Mouse (Mus musculus) neural tube, embryonic 12.5 days (tissue): ENCODE measurements around the gene Cnst. TPM values are rescaled to one million over a fixed set of nuclear protein-coding genes. Genes with fewer than 3 reads are reported as not detected.
A peak's percentile ranks its signal among the peaks of the same experiment; 100 is the strongest.

Experiments
- ATAC-seq: fragments of 200-750 bp; cut with Nextera tagmentation; 2 replicates; pipeline ENCODE4 v1.8.0; 2017; ENCODE audit warnings: low read depth, mild to moderate bottlenecking, moderate TSS enrichment, moderate library complexity; ENCODE audit not compliant: low FRiP score
- H3K27ac ChIP-seq: fragments of 300-500 bp; sonication (generic); 2 replicates; pipeline ENCODE4 v1.5.1; 2016
- H3K27me3 ChIP-seq: fragments of 300-500 bp; sonication (generic); replicated peaks from 2 replicates; pipeline ENCODE4 v1.6.1; 2016; ENCODE audit warnings: mild to moderate bottlenecking
- H3K36me3 ChIP-seq: fragments of 300-500 bp; sonication (generic); 2 replicates; pipeline ENCODE4 v1.6.1; 2016; ENCODE audit warnings: mild to moderate bottlenecking
- H3K4me1 ChIP-seq: fragments of 300-500 bp; sonication (generic); 2 replicates; pipeline ENCODE4 v1.6.1; 2016
- H3K4me2 ChIP-seq: fragments of 300-500 bp; sonication (generic); replicated peaks from 2 replicates; pipeline ENCODE4 v1.6.1; 2016; ENCODE audit warnings: mild to moderate bottlenecking
- H3K4me3 ChIP-seq: fragments of 300-500 bp; sonication (generic); 2 replicates; pipeline ENCODE4 v1.5.1; 2016
- H3K9ac ChIP-seq: fragments of 300-500 bp; sonication (generic); 2 replicates; pipeline ENCODE4 v1.6.1; 2016; ENCODE audit warnings: mild to moderate bottlenecking
- H3K9me3 ChIP-seq: fragments of 300-500 bp; sonication (generic); 2 replicates; pipeline ENCODE4 v1.6.1; 2016; ENCODE audit warnings: mild to moderate bottlenecking
- WGBS: fragments of 180-500 bp; shearing (Covaris S2); methylation state at CpG from one replicate; pipeline ENCODE4 v1.1.7; 2016; 5-methylcytosine and 5-hydroxymethylcytosine counted together
- polyA plus RNA-seq: library from polyadenylated mRNA; unstranded; fragments of >200 nt; fragmentation: Nextera tagmentation; extraction: Ambion mirVana; gene quantifications from 2 replicates; pipeline ENCODE4 v1.2.1, GENCODE M21; 2016

Cnst gene
- polyA plus RNA-seq, 1 experiment from 2014 or later: 39.7 TPM

- Histone ChIP-seq H3K27me3 (no peaks in the 10 kb centered on the region), H3K4me3 (no peak overlapping the region), H3K4me1 (peaks cover 3% of the 10 kb centered on the region), H3K4me2 (no peak overlapping the region; the same call in 1 of the 2 replicates), H3K27ac (no peak overlapping the region), H3K36me3 (peaks cover 8% of the 10 kb centered on the region; the same call in 1 of the 2 replicates), H3K9ac (no peak overlapping the region), H3K9me3 (no peaks in the 10 kb centered on the region)
- 0 out of 2 replicates have a peak, but pooled peaks have one; percentile 37 for ATAC-seq
- WGBS: 52% methylated on average over 26 of the region's 26 CpGs
Measured at GRCm38 (mm10) chr1:179609724-179610505, 63.7 kb downstream of the Cnst start.

GRCm38 (mm10) chr1:179611182-179611581 is 65.0 kb downstream of the Cnst start:
- Histone ChIP-seq H3K4me3 (no peak overlapping the region), H3K9me3 (no peaks in the 10 kb centered on the region), H3K36me3 (peaks cover 10% of the 10 kb centered on the region; the same call in 1 of the 2 replicates), H3K27ac (no peak overlapping the region), H3K4me2 (no peak overlapping the region), H3K4me1 (peaks cover 3% of the 10 kb centered on the region), H3K9ac (no peak overlapping the region), H3K27me3 (no peaks in the 10 kb centered on the region)
- 38% methylated on average over 5 of the region's 5 CpGs for WGBS
- no peak for ATAC-seq

- Histone ChIP-seq H3K9ac (no peak overlapping the region), H3K4me3 (no peak overlapping the region), H3K4me2 (no peak overlapping the region), H3K36me3 (peaks cover 11% of the 10 kb centered on the region; the same call in 1 of the 2 replicates), H3K9me3 (no peaks in the 10 kb centered on the region), H3K27me3 (no peaks in the 10 kb centered on the region), H3K27ac (no peak overlapping the region), H3K4me1 (peaks cover 3% of the 10 kb centered on the region)
- ATAC-seq: no peak
- 71% methylated on average over 6 of the region's 6 CpGs for WGBS
Measured at GRCm38 (mm10) chr1:179612418-179612817, 66.2 kb downstream of the Cnst start.

- 47% methylated on average over 9 of the region's 9 CpGs for WGBS
- no peak overlapping the region for H3K27ac ChIP-seq
- no peak overlapping the region for H3K4me3 ChIP-seq
- H3K4me2 ChIP-seq: no peak overlapping the region
- H3K36me3 ChIP-seq: peaks cover 11% of the 10 kb centered on the region; the same call in 1 of the 2 replicates
- H3K4me1 ChIP-seq: peaks cover 3% of the 10 kb centered on the region
- no peaks in the 10 kb centered on the region for H3K9me3 ChIP-seq
- no peak overlapping the region for H3K9ac ChIP-seq
- no peak for ATAC-seq
- no peaks in the 10 kb centered on the region for H3K27me3 ChIP-seq
Measured at GRCm38 (mm10) chr1:179612986-179613505, 66.9 kb downstream of the Cnst start.

GRCm38 (mm10) chr1:179617426-179617825 is 71.3 kb downstream of the Cnst start:
- Histone ChIP-seq H3K4me3 (no peak overlapping the region), H3K4me2 (no peak overlapping the region), H3K27ac (no peak overlapping the region), H3K9me3 (no peaks in the 10 kb centered on the region), H3K9ac (no peak overlapping the region), H3K36me3 (peaks cover 9% of the 10 kb centered on the region; the same call in 1 of the 2 replicates), H3K4me1 (no peaks in the 10 kb centered on the region), H3K27me3 (no peaks in the 10 kb centered on the region)
- ATAC-seq: no peak
- 82% methylated on average over 7 of the region's 7 CpGs for WGBS

- Histone ChIP-seq H3K27ac (no peak overlapping the region), H3K27me3 (no peaks in the 10 kb centered on the region), H3K36me3 (peaks cover 16% of the 10 kb centered on the region), H3K9me3 (no peaks in the 10 kb centered on the region), H3K4me1 (no peaks in the 10 kb centered on the region), H3K9ac (no peak overlapping the region), H3K4me2 (no peak overlapping the region), H3K4me3 (no peak overlapping the region)
- no peak for ATAC-seq
- WGBS: 95% methylated on average over 12 of the region's 12 CpGs
Measured at GRCm38 (mm10) chr1:179622665-179623064, 76.5 kb downstream of the Cnst start.

GRCm38 (mm10) chr1:179623657-179624056 is 77.5 kb downstream of the Cnst start:
- no peak for ATAC-seq
- no peak overlapping the region for H3K4me3 ChIP-seq
- H3K9ac ChIP-seq: no peak overlapping the region
- no peaks in the 10 kb centered on the region for H3K4me1 ChIP-seq
- no peak overlapping the region for H3K27ac ChIP-seq
- no peaks in the 10 kb centered on the region for H3K27me3 ChIP-seq
- H3K9me3 ChIP-seq: no peaks in the 10 kb centered on the region
- no peak overlapping the region for H3K4me2 ChIP-seq
- 62% methylated on average over 4 of the region's 4 CpGs for WGBS
- H3K36me3 ChIP-seq: peaks cover 16% of the 10 kb centered on the region

- H3K4me3 ChIP-seq: no peak overlapping the region
- H3K9ac ChIP-seq: no peak overlapping the region
- no peaks in the 10 kb centered on the region for H3K9me3 ChIP-seq
- 0 out of 2 replicates have a peak, but pooled peaks have one; percentile 19 for ATAC-seq
- H3K4me2 ChIP-seq: no peak overlapping the region
- H3K4me1 ChIP-seq: no peaks in the 10 kb centered on the region
- 67% methylated on average over 4 of the region's 4 CpGs for WGBS
- H3K27ac ChIP-seq: no peak overlapping the region
- no peaks in the 10 kb centered on the region for H3K27me3 ChIP-seq
- H3K36me3 ChIP-seq: peaks cover 14% of the 10 kb centered on the region
Measured at GRCm38 (mm10) chr1:179624354-179624753, 78.2 kb downstream of the Cnst start.

GRCm38 (mm10) chr1:179627855-179628254 is 81.7 kb downstream of the Cnst start:
- no peak for ATAC-seq

GRCm38 (mm10) chr1:179628438-179629106 is 82.4 kb downstream of the Cnst start:
- WGBS: 72% methylated on average over 8 of the region's 8 CpGs
- no peaks in the 10 kb centered on the region for H3K9me3 ChIP-seq

More at GRCm38 (mm10) chr1:179627855-179628254, 81.7 kb downstream of the Cnst start:
- H3K4me3 ChIP-seq: no peak overlapping the region
- H3K27me3 ChIP-seq: no peaks in the 10 kb centered on the region
- no peaks in the 10 kb centered on the region for H3K4me1 ChIP-seq
- WGBS: 88% methylated on average over 4 of the region's 4 CpGs
- H3K4me2 ChIP-seq: no peak overlapping the region
- H3K36me3 ChIP-seq: peaks cover 10% of the 10 kb centered on the region
- no peak overlapping the region for H3K27ac ChIP-seq
- H3K9me3 ChIP-seq: no peaks in the 10 kb centered on the region
- no peak overlapping the region for H3K9ac ChIP-seq

GRCm38 (mm10) chr1:179629276-179629675 is 83.1 kb downstream of the Cnst start:
- no peak for ATAC-seq

More at GRCm38 (mm10) chr1:179628438-179629106, 82.4 kb downstream of the Cnst start:
- H3K27ac ChIP-seq: no peak overlapping the region
- no peak overlapping the region for H3K4me3 ChIP-seq
- no peak for ATAC-seq
- no peak overlapping the region for H3K4me2 ChIP-seq
- no peak overlapping the region for H3K9ac ChIP-seq
- H3K4me1 ChIP-seq: no peaks in the 10 kb centered on the region
- H3K36me3 ChIP-seq: peaks cover 10% of the 10 kb centered on the region
- H3K27me3 ChIP-seq: no peaks in the 10 kb centered on the region

GRCm38 (mm10) chr1:179632746-179633413 is 86.7 kb downstream of the Cnst start:
- Histone ChIP-seq H3K36me3 (no peaks in the 10 kb centered on the region), H3K4me3 (no peak overlapping the region), H3K4me2 (no peak overlapping the region), H3K27ac (no peak overlapping the region), H3K9ac (no peak overlapping the region), H3K9me3 (no peaks in the 10 kb centered on the region), H3K4me1 (no peaks in the 10 kb centered on the region), H3K27me3 (no peaks in the 10 kb centered on the region)
- WGBS: 83% methylated on average over 11 of the region's 11 CpGs
- no peak for ATAC-seq

More at GRCm38 (mm10) chr1:179629276-179629675, 83.1 kb downstream of the Cnst start:
- Histone ChIP-seq H3K4me1 (no peaks in the 10 kb centered on the region), H3K9ac (no peak overlapping the region), H3K4me3 (no peak overlapping the region), H3K9me3 (no peaks in the 10 kb centered on the region), H3K36me3 (peaks cover 10% of the 10 kb centered on the region), H3K4me2 (no peak overlapping the region), H3K27ac (no peak overlapping the region), H3K27me3 (no peaks in the 10 kb centered on the region)
- WGBS: 82% methylated on average over 5 of the region's 5 CpGs
